Mouse (Mus musculus): Measurements from ENCODE around the gene Fam189b. TPM values are rescaled to one million over a fixed set of nuclear protein-coding genes. Genes with fewer than 3 reads are reported as not detected.
"Not testable (repeated sequence)": the region's sequence is repeated elsewhere in the genome, so short reads cannot be mapped to it uniquely, and the experiment has no call there.

The Fam189b gene
- polyA plus RNA-seq, 1 experiment, result 2.0 TPM

- H3K4me3 ChIP-seq (ENCODE audit: insufficient read depth, low read depth, low read length); H3K27ac ChIP-seq (replicated peaks; ENCODE audit: low read depth, low read length); H3K4me1 ChIP-seq (ENCODE audit: control insufficient read depth, insufficient read depth, insufficient read length, low read length): not testable (repeated sequence)
These were observed 21.7 kb upstream of the Fam189b start for GRCm38 (mm10) chr3:89161207-89161606.

GRCm38 (mm10) chr3:89161786-89162185, 21.2 kb upstream of the Fam189b start:
- H3K4me3 ChIP-seq (ENCODE audit: insufficient read depth, low read depth, low read length), result no peak overlapping the region
- no peak overlapping the region for H3K27ac ChIP-seq (replicated peaks; ENCODE audit: low read depth, low read length)
- peaks cover 8% of the 10 kb centered on the region for H3K4me1 ChIP-seq (ENCODE audit: control insufficient read depth, insufficient read depth, insufficient read length, low read length)

GRCm38 (mm10) chr3:89163123-89163522, 19.8 kb upstream of the Fam189b start:
- Histone ChIP-seq H3K4me3 (ENCODE audit: insufficient read depth, low read depth, low read length) (no peak overlapping the region), H3K4me1 (ENCODE audit: control insufficient read depth, insufficient read depth, insufficient read length, low read length) (peaks cover 8% of the 10 kb centered on the region), H3K27ac (replicated peaks; ENCODE audit: low read depth, low read length) (no peak overlapping the region)

- H3K4me1 ChIP-seq (ENCODE audit: control insufficient read depth, insufficient read depth, insufficient read length, low read length), result peaks cover 8% of the 10 kb centered on the region
- peak overlapping the region; percentile 74; the same call in 1 of the 2 replicates for H3K4me3 ChIP-seq (ENCODE audit: insufficient read depth, low read depth, low read length)
- no peak overlapping the region for H3K27ac ChIP-seq (replicated peaks; ENCODE audit: low read depth, low read length)
These were observed 19.2 kb upstream of the Fam189b start for GRCm38 (mm10) chr3:89163643-89164245.

GRCm38 (mm10) chr3:89164506-89165267, 18.3 kb upstream of the Fam189b start, which contains the start of gene Clk2:
TSS of gene Clk2 (plus strand) at chr3:89164795.
- H3K4me3 ChIP-seq (ENCODE audit: insufficient read depth, low read depth, low read length), result peak within 1 kb of the TSS; percentile 97
- H3K27ac ChIP-seq (replicated peaks; ENCODE audit: low read depth, low read length), result peak within 1 kb of the TSS; percentile 87
- peaks cover 8% of the 10 kb centered on the region for H3K4me1 ChIP-seq (ENCODE audit: control insufficient read depth, insufficient read depth, insufficient read length, low read length)

- H3K4me3 ChIP-seq (ENCODE audit: insufficient read depth, low read depth, low read length), result peak overlapping the region; percentile 97
- H3K4me1 ChIP-seq (ENCODE audit: control insufficient read depth, insufficient read depth, insufficient read length, low read length), result peaks cover 8% of the 10 kb centered on the region
- H3K27ac ChIP-seq (replicated peaks; ENCODE audit: low read depth, low read length), result peak overlapping the region; percentile 87
These were observed 17.6 kb upstream of the Fam189b start for GRCm38 (mm10) chr3:89165268-89165870.

- H3K4me3 ChIP-seq (ENCODE audit: insufficient read depth, low read depth, low read length), result no peak overlapping the region
- peaks cover 8% of the 10 kb centered on the region for H3K4me1 ChIP-seq (ENCODE audit: control insufficient read depth, insufficient read depth, insufficient read length, low read length)
- H3K27ac ChIP-seq (replicated peaks; ENCODE audit: low read depth, low read length), result no peak overlapping the region
These were observed 16.0 kb upstream of the Fam189b start for GRCm38 (mm10) chr3:89166945-89167344.

GRCm38 (mm10) chr3:89174844-89175243, 8.1 kb upstream of the Fam189b start:
- no peak overlapping the region for H3K4me3 ChIP-seq (ENCODE audit: insufficient read depth, low read depth, low read length)
- H3K27ac ChIP-seq (replicated peaks; ENCODE audit: low read depth, low read length), result no peak overlapping the region
- H3K4me1 ChIP-seq (ENCODE audit: control insufficient read depth, insufficient read depth, insufficient read length, low read length), result 0 out of 2 replicates have a peak, but pooled peaks cover 5% of the 10 kb centered on the region

- Histone ChIP-seq H3K4me3 (ENCODE audit: insufficient read depth, low read depth, low read length) (no peak overlapping the region), H3K27ac (replicated peaks; ENCODE audit: low read depth, low read length) (no peak overlapping the region), H3K4me1 (ENCODE audit: control insufficient read depth, insufficient read depth, insufficient read length, low read length) (0 out of 2 replicates have a peak, but pooled peaks cover 5% of the 10 kb centered on the region)
These were observed 7.4 kb upstream of the Fam189b start for GRCm38 (mm10) chr3:89175544-89175943.

GRCm38 (mm10) chr3:89176421-89176820, 6.5 kb upstream of the Fam189b start:
- no peak overlapping the region for H3K27ac ChIP-seq (replicated peaks; ENCODE audit: low read depth, low read length)
- 0 out of 2 replicates have a peak, but pooled peaks cover 5% of the 10 kb centered on the region for H3K4me1 ChIP-seq (ENCODE audit: control insufficient read depth, insufficient read depth, insufficient read length, low read length)
- H3K4me3 ChIP-seq (ENCODE audit: insufficient read depth, low read depth, low read length), result no peak overlapping the region

GRCm38 (mm10) chr3:89177242-89178106, 5.5 kb upstream of the Fam189b start, which contains the start of gene Scamp3:
TSS of gene Scamp3 (plus strand) at chr3:89177473.
- 0 out of 2 replicates have a peak, but pooled peaks cover 5% of the 10 kb centered on the region for H3K4me1 ChIP-seq (ENCODE audit: control insufficient read depth, insufficient read depth, insufficient read length, low read length)
- peak within 1 kb of the TSS; percentile 77 for H3K4me3 ChIP-seq (ENCODE audit: insufficient read depth, low read depth, low read length)
- H3K27ac ChIP-seq (replicated peaks; ENCODE audit: low read depth, low read length), result peak within 1 kb of the TSS; percentile 50

- H3K27ac ChIP-seq (replicated peaks; ENCODE audit: low read depth, low read length), result peak overlapping the region; percentile 50
- peak overlapping the region; percentile 77 for H3K4me3 ChIP-seq (ENCODE audit: insufficient read depth, low read depth, low read length)
- H3K4me1 ChIP-seq (ENCODE audit: control insufficient read depth, insufficient read depth, insufficient read length, low read length), result 0 out of 2 replicates have a peak, but pooled peaks cover 5% of the 10 kb centered on the region
These were observed 4.9 kb upstream of the Fam189b start for GRCm38 (mm10) chr3:89178107-89178385.

- Histone ChIP-seq H3K4me1 (ENCODE audit: control insufficient read depth, insufficient read depth, insufficient read length, low read length) (0 out of 2 replicates have a peak, but pooled peaks cover 5% of the 10 kb centered on the region), H3K27ac (replicated peaks; ENCODE audit: low read depth, low read length) (no peak overlapping the region), H3K4me3 (ENCODE audit: insufficient read depth, low read depth, low read length) (no peak overlapping the region; the same call in 1 of the 2 replicates)
These were observed 3.9 kb upstream of the Fam189b start for GRCm38 (mm10) chr3:89179056-89179455.

GRCm38 (mm10) chr3:89181749-89182500, 1.0 kb upstream of the Fam189b start:
- Histone ChIP-seq H3K4me1 (ENCODE audit: control insufficient read depth, insufficient read depth, insufficient read length, low read length) (peaks cover 5% of the 10 kb centered on the region; the same call in 1 of the 2 replicates), H3K27ac (replicated peaks; ENCODE audit: low read depth, low read length) (no peak overlapping the region), H3K4me3 (ENCODE audit: insufficient read depth, low read depth, low read length) (no peak overlapping the region)

Measured in brown adipose tissue, adult 24 weeks (tissue).